Mouse (Mus musculus): ENCODE results near the gene Nradd. TPM values are rescaled to one million over a fixed set of nuclear protein-coding genes. Genes with fewer than 3 reads are reported as not detected.

Gene Nradd
- polyA plus RNA-seq, 1 experiment from 2014 or later, result 1.3 TPM

- WGBS (ENCODE audit: insufficient replicate concordance), result 79% methylated on average over 1 of the region's 1 CpGs
- Histone ChIP-seq H3K27ac (ENCODE audit: low read depth) (no peak overlapping the region), H3K4me2 (ENCODE audit: low read depth, low read length) (no peak overlapping the region), H3K9ac (replicated peaks) (no peak overlapping the region), H3K36me3 (replicated peaks; ENCODE audit: insufficient read depth, low read length) (peaks cover 23% of the 10 kb centered on the region), H3K4me3 (ENCODE audit: low read depth, low read length) (no peak overlapping the region), H3K27me3 (ENCODE audit: insufficient read depth, low read length) (no peaks in the 10 kb centered on the region), H3K4me1 (ENCODE audit: insufficient read depth) (no peaks in the 10 kb centered on the region), H3K9me3 (ENCODE audit: low read length) (no peaks in the 10 kb centered on the region)
- ATAC-seq (no peak), DNase-seq (no peak)
- TF ChIP-seq CTCF (IDR thresholded peaks at IDR 0.05; ENCODE audit: low read depth) (no peak), EP300 (IDR thresholded peaks at IDR 0.05; ENCODE audit: low read depth) (no peak)
Measured at GRCm38 (mm10) chr9:110583521-110583920, 40.7 kb downstream of the Nradd start.

GRCm38 (mm10) chr9:110582161-110582560 is 42.1 kb downstream of the Nradd start:
- 83% methylated on average over 2 of the region's 2 CpGs for WGBS (ENCODE audit: insufficient replicate concordance)
- Histone ChIP-seq H3K4me2 (ENCODE audit: low read depth, low read length) (no peak overlapping the region), H3K4me1 (ENCODE audit: insufficient read depth) (no peaks in the 10 kb centered on the region), H3K9ac (replicated peaks) (no peak overlapping the region), H3K4me3 (ENCODE audit: low read depth, low read length) (no peak overlapping the region), H3K27ac (ENCODE audit: low read depth) (no peak overlapping the region), H3K9me3 (ENCODE audit: low read length) (no peaks in the 10 kb centered on the region), H3K27me3 (ENCODE audit: insufficient read depth, low read length) (no peaks in the 10 kb centered on the region), H3K36me3 (replicated peaks; ENCODE audit: insufficient read depth, low read length) (peaks cover 27% of the 10 kb centered on the region)
- TF ChIP-seq CTCF (IDR thresholded peaks at IDR 0.05; ENCODE audit: low read depth) (no peak), EP300 (IDR thresholded peaks at IDR 0.05; ENCODE audit: low read depth) (no peak)
- ATAC-seq (no peak), DNase-seq (no peak)

Small RNA genes within 50 kb of the gene (microRNA-seq; reads per million reads assigned to microRNA genes)
- gene Mir8107, result 1.6 reads per million

Other genes with a start within 250 kb of the Nradd start
- gene Ptpn23, start 216.2 kb downstream of the Nradd start, polyA plus RNA-seq (2015; fragmentation: Nextera tagmentation; extraction: Ambion mirVana), result 3.0 and 3.3 TPM in 2 replicates
- 1,016 and 1,021 TPM in 2 replicates for gene Ngp, start 204.7 kb downstream of the Nradd start, polyA plus RNA-seq (2015; fragmentation: Nextera tagmentation; extraction: Ambion mirVana)
- 1.4 and 1.5 TPM in 2 replicates for gene Klhl18, start 147.8 kb downstream of the Nradd start, polyA plus RNA-seq (2015; fragmentation: Nextera tagmentation; extraction: Ambion mirVana)
- gene Kif9, start 147.5 kb downstream of the Nradd start, polyA plus RNA-seq (2015; fragmentation: Nextera tagmentation; extraction: Ambion mirVana), result 0.09 and 0.53 TPM in 2 replicates
- 9.6 and 10.1 TPM in 2 replicates for gene Setd2, start 91.9 kb downstream of the Nradd start, polyA plus RNA-seq (2015; fragmentation: Nextera tagmentation; extraction: Ambion mirVana)
- gene Nbeal2, start 29.7 kb upstream of the Nradd start, polyA plus RNA-seq (2015; fragmentation: Nextera tagmentation; extraction: Ambion mirVana), result 1.5 and 2.0 TPM in 2 replicates
- 69.3 and 71.1 TPM in 2 replicates for gene Ccdc12, start 32.1 kb upstream of the Nradd start, polyA plus RNA-seq (2015; fragmentation: Nextera tagmentation; extraction: Ambion mirVana)
- gene Myl3, start 117.4 kb upstream of the Nradd start, polyA plus RNA-seq (2015; fragmentation: Nextera tagmentation; extraction: Ambion mirVana), result 0.52 and 2.0 TPM in 2 replicates
- 5.2 and 5.3 TPM in 2 replicates for gene Pth1r, start 122.7 kb upstream of the Nradd start, polyA plus RNA-seq (2015; fragmentation: Nextera tagmentation; extraction: Ambion mirVana)
- gene Prss42, start 173.7 kb upstream of the Nradd start, polyA plus RNA-seq (2015; fragmentation: Nextera tagmentation; extraction: Ambion mirVana), result not detected in 2 replicates
- gene Prss44, start 189.5 kb upstream of the Nradd start, polyA plus RNA-seq (2015; fragmentation: Nextera tagmentation; extraction: Ambion mirVana), result not detected in 2 replicates
- gene Prss43, start 202.2 kb upstream of the Nradd start, polyA plus RNA-seq (2015; fragmentation: Nextera tagmentation; extraction: Ambion mirVana), result not detected in 2 replicates
- not detected in 2 replicates for gene Prss45, start 210.1 kb upstream of the Nradd start, polyA plus RNA-seq (2015; fragmentation: Nextera tagmentation; extraction: Ambion mirVana)
- not detected in 2 replicates for gene Prss46, start 220.1 kb upstream of the Nradd start, polyA plus RNA-seq (2015; fragmentation: Nextera tagmentation; extraction: Ambion mirVana)
- 9.2 and 10.3 TPM in 2 replicates for gene Prss50, start 233.5 kb upstream of the Nradd start, polyA plus RNA-seq (2015; fragmentation: Nextera tagmentation; extraction: Ambion mirVana)